11 mouse cellular contexts compared by ENCODE assay signal in genomic region chr9:72954746-72955145, GRCm38 (mm10). TPM values are rescaled to one million over a fixed set of nuclear protein-coding genes. Genes with fewer than 3 reads are reported as not detected.
A peak's percentile ranks its signal among the peaks of the same experiment; 100 is the strongest.
DNase-seq lines count a peak whose midpoint lies in the region; ATAC-seq and TF ChIP-seq lines count a peak whose summit lies in the region.
"Had no signal": no experiment of that assay in that cellular context is flagged by ENCODE, and none has a peak within 500 bp of the region (broad histone marks: within the 10 kb centered on the region; RNA-seq: fewer than 3 reads in every experiment).

No protein-coding gene starts in this region.

- H3K9ac ChIP-seq in kidney, embryonic 16.5 days (replicated peaks; ENCODE audit: low read length) = no peak overlapping the region
- no peak overlapping the region for H3K9ac ChIP-seq in ES-E14 (ENCODE audit: insufficient read depth, low read depth, low read length, poor library complexity, severe bottlenecking)
- no peak overlapping the region for H3K9ac ChIP-seq in midbrain, postnatal 0 days (replicated peaks; ENCODE audit: low read length, poor library complexity, severe bottlenecking)
- H3K9ac ChIP-seq: hindbrain, embryonic 15.5 days; midbrain, embryonic 12.5 days; stomach, embryonic 15.5 days had no signal

- no peak for TF ChIP-seq POLR2A in bone marrow, adult 2 months (IDR thresholded peaks at IDR 0.05; ENCODE audit: borderline replicate concordance, control insufficient read depth, low read depth, low read length)

- H3K4me1 ChIP-seq in kidney, embryonic 16.5 days (ENCODE audit: insufficient read depth, low read length) = peaks cover 6% of the 10 kb centered on the region
- no peaks in the 10 kb centered on the region for H3K4me1 ChIP-seq in ES-E14 (ENCODE audit: control insufficient read depth in 2 of 2, insufficient read depth in 2 of 2, low read length in 2 of 2, poor library complexity in 1 of 2)
- H3K4me1 ChIP-seq in bone marrow, adult 2 months (ENCODE audit: control insufficient read depth, insufficient read depth, low read length) = no peaks in the 10 kb centered on the region
- H3K4me1 ChIP-seq in midbrain, postnatal 0 days (ENCODE audit: insufficient read depth, low read length) = no peaks in the 10 kb centered on the region

- no peak overlapping the region for H3K27ac ChIP-seq in kidney, embryonic 16.5 days (ENCODE audit: low read length)
- no peak overlapping the region for H3K27ac ChIP-seq in ES-E14 (ENCODE audit: insufficient read depth, low read depth, low read length, poor library complexity, severe bottlenecking)
- H3K27ac ChIP-seq in bone marrow, adult 2 months (ENCODE audit: control insufficient read depth, insufficient read depth, low read depth, low read length, poor library complexity) = no peak overlapping the region
- H3K27ac ChIP-seq in midbrain, postnatal 0 days (ENCODE audit: low read depth, low read length) = no peak overlapping the region
- H3K27ac ChIP-seq: hindbrain, embryonic 15.5 days; midbrain, embryonic 12.5 days; stomach, embryonic 15.5 days had no signal

- in situ Hi-C loops in ES-E14 (cut with MboI; ENCODE audit: low sequenced_read_pairs in 2 of 2, unreplicated experiment in 2 of 2) = no loop called here

- H3K36me3 ChIP-seq in kidney, embryonic 16.5 days (ENCODE audit: insufficient read depth, low read length) = no peaks in the 10 kb centered on the region
- no peaks in the 10 kb centered on the region for H3K36me3 ChIP-seq in ES-E14 (ENCODE audit: control insufficient read depth, insufficient read depth, low read length, poor library complexity, severe bottlenecking)
- no peaks in the 10 kb centered on the region for H3K36me3 ChIP-seq in midbrain, postnatal 0 days (ENCODE audit: insufficient read depth, low read length)
- H3K36me3 ChIP-seq: hindbrain, embryonic 15.5 days; midbrain, embryonic 12.5 days; stomach, embryonic 15.5 days had no signal

- 48% methylated on average over 2 of the region's 2 CpGs for WGBS in kidney, embryonic 16.5 days
- 46% methylated on average over 2 of the region's 2 CpGs for WGBS in bone marrow, adult 2 months
- 46% methylated on average over 2 of the region's 2 CpGs for WGBS in midbrain, postnatal 0 days

- peak; percentile 14; the same call in 1 of the 2 replicates for TF ChIP-seq CTCF in bone marrow, adult 2 months (IDR thresholded peaks at IDR 0.05; ENCODE audit: control insufficient read depth, insufficient read depth, low read length)
- TF ChIP-seq CTCF in midbrain, postnatal 0 days (IDR thresholded peaks at IDR 0.05) = peak; percentile 52

- peak; percentile 37 for DNase-seq in kidney, postnatal 10 days
- DNase-seq in ES-E14 (ENCODE audit: low read depth, low spot score) = peak; percentile 54
- no peak for DNase-seq in midbrain, postnatal 0 days (ENCODE audit: low spot score)
- no peak for DNase-seq in yolk sac, embryonic 10.5 days (ENCODE audit: low spot score)
- DNase-seq in Muller cell, postnatal 12 days (ENCODE audit: inconsistent ontology term) = no peak
- DNase-seq: cerebellum, adult 9-11 months had no signal

- no peak overlapping the region for H3K4me3 ChIP-seq in kidney, embryonic 16.5 days (ENCODE audit: low read length)
- no peak overlapping the region for H3K4me3 ChIP-seq in ES-E14 (ENCODE audit: insufficient read depth in 1 of 2, low read depth in 1 of 2, low read length in 2 of 2, poor library complexity in 1 of 2, severe bottlenecking in 1 of 2)
- no peak overlapping the region for H3K4me3 ChIP-seq in bone marrow, adult 2 months (replicated peaks; ENCODE audit: control insufficient read depth, low read depth, low read length)
- no peak overlapping the region for H3K4me3 ChIP-seq in midbrain, postnatal 0 days (ENCODE audit: low read depth, low read length)
- H3K4me3 ChIP-seq: hindbrain, embryonic 15.5 days; midbrain, embryonic 12.5 days; stomach, embryonic 15.5 days had no signal

- no peak for ATAC-seq in kidney, embryonic 16.5 days (ENCODE audit: low FRiP score, low TSS enrichment)
- no peak for ATAC-seq in midbrain, postnatal 0 days (ENCODE audit: low FRiP score)

- no peak overlapping the region for H3K4me2 ChIP-seq in kidney, embryonic 16.5 days (replicated peaks; ENCODE audit: low read depth, low read length)
- H3K4me2 ChIP-seq in midbrain, postnatal 0 days (ENCODE audit: low read depth, low read length, poor library complexity, severe bottlenecking) = no peak overlapping the region
- H3K4me2 ChIP-seq: hindbrain, embryonic 15.5 days; midbrain, embryonic 12.5 days; stomach, embryonic 15.5 days had no signal

- no peaks in the 10 kb centered on the region for H3K9me3 ChIP-seq in kidney, embryonic 16.5 days (ENCODE audit: low read length)
- no peaks in the 10 kb centered on the region for H3K9me3 ChIP-seq in ES-E14 (ENCODE audit: control insufficient read depth, insufficient read depth, low read depth, low read length)
- H3K9me3 ChIP-seq in midbrain, postnatal 0 days (ENCODE audit: low read length) = no peaks in the 10 kb centered on the region
- H3K9me3 ChIP-seq: hindbrain, embryonic 15.5 days; midbrain, embryonic 12.5 days; stomach, embryonic 15.5 days had no signal

- no peaks in the 10 kb centered on the region for H3K27me3 ChIP-seq in kidney, embryonic 16.5 days (ENCODE audit: insufficient read depth, low read length)
- H3K27me3 ChIP-seq in midbrain, postnatal 0 days (ENCODE audit: insufficient read depth, low read length) = no peaks in the 10 kb centered on the region
- H3K27me3 ChIP-seq: hindbrain, embryonic 15.5 days; midbrain, embryonic 12.5 days; stomach, embryonic 15.5 days had no signal

TF ChIP-seq in ES-E14, 5 proteins besides CTCF, POLR2A, EP300 and RAD21:
- TF ChIP-seq ZC3H11A (IDR thresholded peaks at IDR 0.05; ENCODE audit: borderline replicate concordance, low read depth, low read length) (no peak), CHD2 (IDR thresholded peaks at IDR 0.05; ENCODE audit: low read depth, low read length) (no peak), HCFC1 (IDR thresholded peaks at IDR 0.05; ENCODE audit: borderline replicate concordance, insufficient read depth, low read length) (no peak), ZNF384 (IDR thresholded peaks at IDR 0.05; ENCODE audit: low read depth, low read length) (no peak), MAFK (IDR thresholded peaks at IDR 0.05; ENCODE audit: insufficient read depth, low read depth, low read length) (no peak)

RNA-seq across cellular contexts. Expression of gene Dyx1c1, which starts 3.8 kb away (rescaled TPM):
- polyA plus RNA-seq in kidney, embryonic 16.5 days (2015; fragmentation: Nextera tagmentation; extraction: Ambion mirVana) = 1.9 and 2.4 TPM in 2 replicates
- total RNA-seq in ES-E14 (2012; rRNA removed) = 1.2 and 1.4 TPM in 2 replicates
- polyA plus RNA-seq in bone marrow, adult 2 months (2011; ENCODE audit: insufficient read depth, insufficient read length, low replicate concordance, missing spikeins) = not detected in 2 replicates
- 1.8 and 3.0 TPM in 2 replicates for total RNA-seq in midbrain, postnatal 0 days (2014; rRNA removed)
- polyA plus RNA-seq in midbrain, postnatal 0 days (2015; fragmentation: Nextera tagmentation; extraction: Ambion mirVana) = 2.7 TPM in 2 replicates

RNA-seq across cellular contexts. Expression of gene Gm44503, which starts 3.9 kb away (rescaled TPM):
- not detected in 2 replicates for polyA plus RNA-seq in kidney, embryonic 16.5 days (2015; fragmentation: Nextera tagmentation; extraction: Ambion mirVana)
- total RNA-seq in ES-E14 (2012; rRNA removed) = 0.04 TPM in 1 of 2 replicates, not detected in the other
- not detected in 2 replicates for polyA plus RNA-seq in bone marrow, adult 2 months (2011; ENCODE audit: insufficient read depth, insufficient read length, low replicate concordance, missing spikeins)
- total RNA-seq in midbrain, postnatal 0 days (2014; rRNA removed) = 0.28 TPM in 1 of 2 replicates, not detected in the other
- polyA plus RNA-seq in midbrain, postnatal 0 days (2015; fragmentation: Nextera tagmentation; extraction: Ambion mirVana) = not detected in 2 replicates
- polyA plus RNA-seq: hindbrain, embryonic 15.5 days; midbrain, embryonic 12.5 days; stomach, embryonic 15.5 days had no signal

RNA-seq across cellular contexts. Expression of gene Pygo1, which starts 29.3 kb away (rescaled TPM):
- polyA plus RNA-seq in kidney, embryonic 16.5 days (2015; fragmentation: Nextera tagmentation; extraction: Ambion mirVana) = 4.3 and 5.2 TPM in 2 replicates
- total RNA-seq in ES-E14 (2012; rRNA removed) = 0.42 and 0.58 TPM in 2 replicates
- polyA plus RNA-seq in bone marrow, adult 2 months (2011; ENCODE audit: insufficient read depth, insufficient read length, low replicate concordance, missing spikeins) = 0.32 and 0.45 TPM in 2 replicates
- 40.1 and 45.9 TPM in 2 replicates for total RNA-seq in midbrain, postnatal 0 days (2014; rRNA removed)
- 8.3 and 9.3 TPM in 2 replicates for polyA plus RNA-seq in midbrain, postnatal 0 days (2015; fragmentation: Nextera tagmentation; extraction: Ambion mirVana)

RNA-seq across cellular contexts. Expression of gene Ccpg1os, which starts 30.4 kb away (rescaled TPM):
- 19.5 and 23.7 TPM in 2 replicates for polyA plus RNA-seq in kidney, embryonic 16.5 days (2015; fragmentation: Nextera tagmentation; extraction: Ambion mirVana)
- total RNA-seq in ES-E14 (2012; rRNA removed) = 5.1 and 7.1 TPM in 2 replicates
- 1.9 and 4.7 TPM in 2 replicates for polyA plus RNA-seq in bone marrow, adult 2 months (2011; ENCODE audit: insufficient read depth, insufficient read length, low replicate concordance, missing spikeins)
- 13.4 and 15.1 TPM in 2 replicates for total RNA-seq in midbrain, postnatal 0 days (2014; rRNA removed)
- 19.3 and 20.3 TPM in 2 replicates for polyA plus RNA-seq in midbrain, postnatal 0 days (2015; fragmentation: Nextera tagmentation; extraction: Ambion mirVana)

RNA-seq across cellular contexts. Expression of gene Ccpg1, which starts 30.5 kb away (rescaled TPM):
- 45.9 and 47.5 TPM in 2 replicates for polyA plus RNA-seq in kidney, embryonic 16.5 days (2015; fragmentation: Nextera tagmentation; extraction: Ambion mirVana)
- 31.3 and 45.2 TPM in 2 replicates for total RNA-seq in ES-E14 (2012; rRNA removed)
- 22.6 and 65.3 TPM in 2 replicates for polyA plus RNA-seq in bone marrow, adult 2 months (2011; ENCODE audit: insufficient read depth, insufficient read length, low replicate concordance, missing spikeins)
- 19.3 and 30.4 TPM in 2 replicates for total RNA-seq in midbrain, postnatal 0 days (2014; rRNA removed)
- polyA plus RNA-seq in midbrain, postnatal 0 days (2015; fragmentation: Nextera tagmentation; extraction: Ambion mirVana) = 38.1 and 39.9 TPM in 2 replicates

Comparison
In these comparisons a context has a peak if more than half of its experiments do, and no peak if none do; other contexts are left out.
1. DNase-seq: peak in kidney, postnatal 10 days (single experiment) and ES-E14 (single experiment); none in midbrain, postnatal 0 days (single experiment), yolk sac, embryonic 10.5 days (single experiment) and Muller cell, postnatal 12 days (single experiment).